Mouse (Mus musculus) midbrain, embryonic 16.5 days (tissue): ENCODE data around the gene Uhmk1. TPM values are rescaled to one million over a fixed set of nuclear protein-coding genes. Genes with fewer than 3 reads are reported as not detected.

Experiments used
- ATAC-seq: fragments of 200-750 bp; cut with Nextera tagmentation; 2 replicates; pipeline ENCODE4 v1.8.0; 2017; ENCODE audit warnings: moderate TSS enrichment
- H3K27ac ChIP-seq: fragments of 300-500 bp; sonication (generic); 2 replicates; pipeline ENCODE4 v1.5.1; 2014; ENCODE audit warnings: mild to moderate bottlenecking, low read length, mixed read lengths
- H3K27me3 ChIP-seq: fragments of 300-500 bp; sonication (generic); 2 replicates; pipeline ENCODE4 v1.6.1; 2014; ENCODE audit warnings: low read depth, low read length, mixed read lengths; ENCODE audit not compliant: control insufficient read depth, insufficient read depth
- H3K36me3 ChIP-seq: fragments of 300-500 bp; sonication (generic); 2 replicates; pipeline ENCODE4 v1.6.1; 2014; ENCODE audit warnings: mild to moderate bottlenecking, low read length, moderate library complexity, mixed read lengths; ENCODE audit not compliant: control insufficient read depth, insufficient read depth
- H3K4me1 ChIP-seq: fragments of 300-500 bp; sonication (generic); 2 replicates; pipeline ENCODE4 v1.6.1; 2014; ENCODE audit warnings: mild to moderate bottlenecking, low read length, mixed read lengths; ENCODE audit not compliant: control insufficient read depth, insufficient read depth
- H3K4me2 ChIP-seq: fragments of 300-500 bp; sonication (generic); 2 replicates; pipeline ENCODE4 v1.6.1; 2014; ENCODE audit warnings: mild to moderate bottlenecking, low read length, mixed read lengths
- H3K4me3 ChIP-seq: fragments of 300-500 bp; sonication (generic); 2 replicates; pipeline ENCODE4 v1.5.1; 2014; ENCODE audit warnings: low read depth, mild to moderate bottlenecking, low read length, moderate library complexity, mixed read lengths
- H3K9ac ChIP-seq: fragments of 300-500 bp; sonication (generic); 2 replicates; pipeline ENCODE4 v1.6.1; 2014; ENCODE audit warnings: low read depth, low read length, mixed read lengths
- H3K9me3 ChIP-seq: fragments of 300-500 bp; sonication (generic); replicated peaks from 2 replicates; pipeline ENCODE4 v1.6.1; 2014; ENCODE audit warnings: mild to moderate bottlenecking, low read length, mixed read lengths; ENCODE audit not compliant: control insufficient read depth, poor library complexity, severe bottlenecking
- WGBS: fragments of 180-500 bp; shearing (Covaris S2); extraction: QIAGEN DNeasy Blood & Tissue Kit; methylation state at CpG from one replicate; pipeline ENCODE4 v1.1.7; 2014; 5-methylcytosine and 5-hydroxymethylcytosine counted together
- polyA plus RNA-seq: library from polyadenylated mRNA; unstranded; fragments of >200 nt; fragmentation: Nextera tagmentation; extraction: Ambion mirVana; gene quantifications from 2 replicates; pipeline ENCODE4 v1.2.1, GENCODE M21; 2015

Uhmk1 gene
- polyA plus RNA-seq, 1 experiment from 2014 or later = 9.6 TPM

GRCm38 (mm10) chr1:170150870-170151269 is 64.3 kb downstream of the Uhmk1 start:
- H3K4me2 ChIP-seq = no peak overlapping the region
- H3K4me3 ChIP-seq = no peak overlapping the region
- whole genome bisulfite sequencing = 70% methylated on average over 6 of the region's 6 CpGs
- ATAC-seq = no peak
- no peak overlapping the region for H3K9ac ChIP-seq
- peaks cover 5% of the 10 kb centered on the region; the same call in 1 of the 2 replicates for H3K36me3 ChIP-seq
- H3K9me3 ChIP-seq = no peaks in the 10 kb centered on the region
- no peaks in the 10 kb centered on the region for H3K4me1 ChIP-seq
- H3K27me3 ChIP-seq = no peaks in the 10 kb centered on the region
- no peak overlapping the region for H3K27ac ChIP-seq

GRCm38 (mm10) chr1:170149756-170150155 is 65.4 kb downstream of the Uhmk1 start:
- Histone ChIP-seq H3K36me3 (peaks cover 8% of the 10 kb centered on the region; the same call in 1 of the 2 replicates), H3K27me3 (no peaks in the 10 kb centered on the region), H3K9ac (no peak overlapping the region), H3K4me2 (no peak overlapping the region), H3K4me1 (no peaks in the 10 kb centered on the region), H3K9me3 (no peaks in the 10 kb centered on the region), H3K4me3 (no peak overlapping the region), H3K27ac (no peak overlapping the region)
- no peak for ATAC-seq
- WGBS = 89% methylated on average over 4 of the region's 4 CpGs

- no peak for ATAC-seq
- H3K36me3 ChIP-seq = peaks cover 8% of the 10 kb centered on the region; the same call in 1 of the 2 replicates
- no peak overlapping the region for H3K4me2 ChIP-seq
- 93% methylated on average over 6 of the region's 6 CpGs for WGBS
- H3K4me1 ChIP-seq = no peaks in the 10 kb centered on the region
- H3K4me3 ChIP-seq = no peak overlapping the region
- no peaks in the 10 kb centered on the region for H3K27me3 ChIP-seq
- no peak overlapping the region for H3K27ac ChIP-seq
- no peaks in the 10 kb centered on the region for H3K9me3 ChIP-seq
- no peak overlapping the region for H3K9ac ChIP-seq
These were observed 66.7 kb downstream of the Uhmk1 start for GRCm38 (mm10) chr1:170148536-170148935.

GRCm38 (mm10) chr1:170147651-170148448 is 67.3 kb downstream of the Uhmk1 start:
- 88% methylated on average over 9 of the region's 9 CpGs for WGBS

GRCm38 (mm10) chr1:170145606-170146005 is 69.6 kb downstream of the Uhmk1 start:
- no peak overlapping the region for H3K9ac ChIP-seq
- H3K4me1 ChIP-seq = no peaks in the 10 kb centered on the region
- H3K27me3 ChIP-seq = no peaks in the 10 kb centered on the region
- no peak overlapping the region for H3K4me3 ChIP-seq
- H3K27ac ChIP-seq = no peak overlapping the region
- peaks cover 8% of the 10 kb centered on the region; the same call in 1 of the 2 replicates for H3K36me3 ChIP-seq
- no peaks in the 10 kb centered on the region for H3K9me3 ChIP-seq
- no peak overlapping the region for H3K4me2 ChIP-seq
- no peak for ATAC-seq
- WGBS = 95% methylated on average over 4 of the region's 4 CpGs

More at GRCm38 (mm10) chr1:170147651-170148448, 67.3 kb downstream of the Uhmk1 start:
- Histone ChIP-seq H3K9me3 (no peaks in the 10 kb centered on the region), H3K4me3 (no peak overlapping the region), H3K4me2 (no peak overlapping the region), H3K27me3 (no peaks in the 10 kb centered on the region), H3K9ac (no peak overlapping the region), H3K36me3 (peaks cover 8% of the 10 kb centered on the region; the same call in 1 of the 2 replicates), H3K27ac (no peak overlapping the region), H3K4me1 (no peaks in the 10 kb centered on the region)
- ATAC-seq = no peak

Other genes with a start within 250 kb of the Uhmk1 start
- gene Hsd17b7, start 246.2 kb downstream of the Uhmk1 start, polyA plus RNA-seq = 24.7 and 26.6 TPM in 2 replicates
- 7.0 and 7.9 TPM in 2 replicates for gene Ddr2, start 104.6 kb downstream of the Uhmk1 start, polyA plus RNA-seq
- 63.6 and 65.6 TPM in 2 replicates for gene Uap1, start 40.4 kb downstream of the Uhmk1 start, polyA plus RNA-seq
- gene Sh2d1b2, start 17.4 kb upstream of the Uhmk1 start, polyA plus RNA-seq = not detected in 2 replicates
- gene Sh2d1b1, start 61.9 kb upstream of the Uhmk1 start, polyA plus RNA-seq = not detected in 2 replicates
- 1.5 and 1.7 TPM in 2 replicates for gene Gm7694, start 90.9 kb upstream of the Uhmk1 start, polyA plus RNA-seq
- gene Spata46, start 93.4 kb upstream of the Uhmk1 start, polyA plus RNA-seq = 0.76 and 0.90 TPM in 2 replicates